Mouse (Mus musculus): Measurements from ENCODE around the gene Prdm11.

- no peak for TF ChIP-seq CTCF (IDR thresholded peaks at IDR 0.05; ENCODE audit: borderline replicate concordance, insufficient read depth, low read length)
- TF ChIP-seq POLR2A (IDR thresholded peaks at IDR 0.05; ENCODE audit: low read depth, low read length), result no peak
Measured at GRCm38 (mm10) chr2:93091679-93092078, 45.7 kb upstream of the Prdm11 start.
